Mouse (Mus musculus) kidney, adult 11 months (tissue): Measurements from ENCODE around the gene Snrpd3.
A peak's percentile ranks its signal among the peaks of the same experiment; 100 is the strongest.
"Not testable (repeated sequence)": the region's sequence is repeated elsewhere in the genome, so short reads cannot be mapped to it uniquely, and the experiment has no call there.

Experiments
- DNase-seq: peaks from one replicate; pipeline ENCODE4 v3.0.0; 2022

Gene Snrpd3

GRCm38 (mm10) chr10:75547901-75548300 lies 30.6 kb downstream of the Snrpd3 start:
- no peak for DNase-seq

GRCm38 (mm10) chr10:75548486-75548885 lies 31.1 kb downstream of the Snrpd3 start:
- DNase-seq: no peak

- DNase-seq: no peak
Observed at GRCm38 (mm10) chr10:75549886-75550285, 32.5 kb downstream of the Snrpd3 start.

- no peak for DNase-seq
Observed at GRCm38 (mm10) chr10:75551175-75551574, 33.8 kb downstream of the Snrpd3 start.

- DNase-seq: no peak
Observed at GRCm38 (mm10) chr10:75552106-75552505, 34.8 kb downstream of the Snrpd3 start.

- no peak for DNase-seq
Observed at GRCm38 (mm10) chr10:75552701-75553450, 35.5 kb downstream of the Snrpd3 start.

GRCm38 (mm10) chr10:75554090-75554489 lies 36.7 kb downstream of the Snrpd3 start:
- DNase-seq: no peak

GRCm38 (mm10) chr10:75555557-75555956 lies 38.2 kb downstream of the Snrpd3 start:
- DNase-seq: no peak

- no peak for DNase-seq
Observed at GRCm38 (mm10) chr10:75556026-75556425, 38.7 kb downstream of the Snrpd3 start.

- DNase-seq: peak; percentile 63
Observed at GRCm38 (mm10) chr10:75558515-75558914, 41.2 kb downstream of the Snrpd3 start.

GRCm38 (mm10) chr10:75559041-75559675 lies 41.8 kb downstream of the Snrpd3 start:
- no peak for DNase-seq

GRCm38 (mm10) chr10:75559676-75560548 lies 42.6 kb downstream of the Snrpd3 start, which contains the start of gene Lrrc75b:
Gene Lrrc75b, minus strand, starts transcription at chr10:75560330.
- peak; percentile 68 for DNase-seq

GRCm38 (mm10) chr10:75560549-75560899 lies 43.2 kb downstream of the Snrpd3 start:
- no peak for DNase-seq

GRCm38 (mm10) chr10:75561071-75561654 lies 43.8 kb downstream of the Snrpd3 start, which contains the start of gene Ggt1:
Gene Ggt1, plus strand, starts transcription at chr10:75561604.
- no peak for DNase-seq

GRCm38 (mm10) chr10:75562596-75562995 lies 45.2 kb downstream of the Snrpd3 start:
- no peak for DNase-seq

- DNase-seq: no peak
Observed at GRCm38 (mm10) chr10:75564687-75565265, 47.4 kb downstream of the Snrpd3 start.

GRCm38 (mm10) chr10:75565436-75565835 lies 48.1 kb downstream of the Snrpd3 start:
- DNase-seq: peak; percentile 63

GRCm38 (mm10) chr10:75565906-75566305 lies 48.6 kb downstream of the Snrpd3 start:
- DNase-seq: peak; percentile 97

GRCm38 (mm10) chr10:75566321-75566720 lies 49.0 kb downstream of the Snrpd3 start:
- no peak for DNase-seq

GRCm38 (mm10) chr10:75566765-75567164 lies 49.4 kb downstream of the Snrpd3 start:
- DNase-seq: not testable (repeated sequence)

- no peak for DNase-seq
Observed at GRCm38 (mm10) chr10:75568029-75568428, 50.7 kb downstream of the Snrpd3 start.

GRCm38 (mm10) chr10:75568441-75568840 lies 51.1 kb downstream of the Snrpd3 start:
- DNase-seq: peak; percentile 70

- DNase-seq: no peak
Observed at GRCm38 (mm10) chr10:75568851-75569250, 51.5 kb downstream of the Snrpd3 start.
